15 mouse cellular contexts compared by ENCODE assay signal in the genomic region with DNA sequence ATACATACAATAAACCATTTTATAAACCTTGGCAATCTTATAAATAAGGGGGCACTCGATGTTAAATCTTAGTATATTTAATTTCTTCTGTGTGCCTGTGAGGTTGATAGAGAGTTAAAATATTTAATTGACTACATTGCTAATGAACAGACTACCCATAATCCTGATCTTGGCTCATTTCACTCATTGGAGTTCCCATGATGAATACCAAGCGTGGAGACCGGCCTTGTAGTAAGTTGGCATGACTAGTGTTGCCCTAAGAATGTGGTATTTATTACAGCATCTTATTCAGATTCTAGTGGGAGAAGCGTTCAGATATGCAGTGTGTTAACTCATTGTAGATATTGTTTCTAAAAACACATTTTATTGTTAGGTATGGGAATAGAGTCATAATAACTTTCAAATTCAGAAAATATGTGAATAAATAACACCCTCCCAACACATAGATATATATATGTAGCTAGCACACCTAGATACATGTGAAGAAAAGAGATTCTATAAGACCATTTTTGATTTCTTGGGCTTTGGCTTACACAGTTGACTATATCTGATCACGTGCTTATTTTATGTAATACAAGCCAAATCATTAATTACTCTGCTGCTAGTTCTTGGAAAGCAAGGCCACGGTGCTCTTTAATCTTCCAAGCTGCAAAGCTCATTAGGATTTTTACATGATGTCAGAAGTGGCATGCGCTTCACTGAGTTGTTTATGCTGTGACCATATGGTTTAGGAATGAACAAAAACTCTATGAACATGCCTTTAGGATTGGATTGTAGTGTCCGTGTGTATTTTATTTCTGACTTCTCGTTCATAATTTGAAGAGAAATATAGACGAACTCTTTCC.
DNase-seq lines count a peak whose midpoint lies in the region; ATAC-seq and TF ChIP-seq lines count a peak whose summit lies in the region.
"Had no signal": no experiment of that assay in that cellular context is flagged by ENCODE, and none has a peak within 500 bp of the region (broad histone marks: within the 10 kb centered on the region; RNA-seq: fewer than 3 reads in every experiment).

No protein-coding gene starts in this region.

- WGBS in hindbrain, embryonic 12.5 days: 24% methylated on average over 10 of the region's 10 CpGs
- WGBS in neural tube, embryonic 12.5 days: 18% methylated on average over 10 of the region's 10 CpGs
- WGBS in heart, adult 2 months: 61% methylated on average over 10 of the region's 10 CpGs

- no peak for ATAC-seq in hindbrain, embryonic 12.5 days (ENCODE audit: low FRiP score)
- ATAC-seq in neural tube, embryonic 12.5 days (ENCODE audit: low FRiP score, low read depth): no peak
- ATAC-seq: intestine, embryonic 16.5 days had no signal

- H3K4me3 ChIP-seq in cortical plate, adult 2 months (ENCODE audit: insufficient read depth, low read length): peak overlapping the region; percentile 38; the same call in 1 of the 2 replicates
- peak overlapping the region; percentile 38 for H3K4me3 ChIP-seq in hindbrain, embryonic 12.5 days
- H3K4me3 ChIP-seq in neural tube, embryonic 12.5 days: peak overlapping the region; percentile 40
- no peak overlapping the region for H3K4me3 ChIP-seq in heart, adult 2 months
- H3K4me3 ChIP-seq: embryonic facial prominence, embryonic 12.5 days; heart, embryonic 13.5 days; limb, embryonic 13.5 days had no signal

- H3K9ac ChIP-seq in hindbrain, embryonic 12.5 days: peak overlapping the region; percentile 66
- peak overlapping the region; percentile 76 for H3K9ac ChIP-seq in neural tube, embryonic 12.5 days
- H3K9ac ChIP-seq in heart, adult 2 months (ENCODE audit: low read depth, low read length): no peak overlapping the region
- H3K9ac ChIP-seq: embryonic facial prominence, embryonic 12.5 days; heart, embryonic 13.5 days; limb, embryonic 13.5 days had no signal

- no peaks in the 10 kb centered on the region for H3K79me2 ChIP-seq in heart, adult 2 months (replicated peaks; ENCODE audit: control insufficient read depth, insufficient read depth, low read length)

- no peak for TF ChIP-seq POLR2A in cortical plate, adult 2 months (IDR thresholded peaks at IDR 0.05; ENCODE audit: extremely low read depth, insufficient read depth, low read length)
- TF ChIP-seq POLR2A in heart, adult 2 months (IDR thresholded peaks at IDR 0.05; ENCODE audit: insufficient read depth, low read depth, low read length): no peak

- H3K4me2 ChIP-seq in hindbrain, embryonic 12.5 days (replicated peaks): peak overlapping the region; percentile 60
- peak overlapping the region; percentile 78 for H3K4me2 ChIP-seq in neural tube, embryonic 12.5 days (replicated peaks)
- H3K4me2 ChIP-seq: embryonic facial prominence, embryonic 12.5 days; heart, embryonic 13.5 days; limb, embryonic 13.5 days had no signal

- TF ChIP-seq CTCF in cortical plate, adult 2 months (IDR thresholded peaks at IDR 0.05; ENCODE audit: extremely low read depth, insufficient read depth, low read length): no peak
- TF ChIP-seq CTCF in heart, adult 2 months (IDR thresholded peaks at IDR 0.05): no peak

- H3K27ac ChIP-seq in cortical plate, adult 2 months (ENCODE audit: insufficient read depth, low read length): 0 out of 2 replicates have a peak overlapping the region, but pooled peaks have one; percentile 72
- peak overlapping the region; percentile 85 for H3K27ac ChIP-seq in hindbrain, embryonic 12.5 days
- H3K27ac ChIP-seq in neural tube, embryonic 12.5 days: peak overlapping the region; percentile 76; the same call in 1 of the 2 replicates
- H3K27ac ChIP-seq in heart, adult 2 months: no peak overlapping the region
- H3K27ac ChIP-seq: embryonic facial prominence, embryonic 12.5 days; heart, embryonic 13.5 days; limb, embryonic 13.5 days had no signal

- peaks cover 1% of the 10 kb centered on the region; the same call in 1 of the 2 replicates for H3K4me1 ChIP-seq in cortical plate, adult 2 months (ENCODE audit: control insufficient read depth, insufficient read depth, low read length)
- no peaks in the 10 kb centered on the region for H3K4me1 ChIP-seq in hindbrain, embryonic 12.5 days
- H3K4me1 ChIP-seq in neural tube, embryonic 12.5 days: no peaks in the 10 kb centered on the region
- no peaks in the 10 kb centered on the region for H3K4me1 ChIP-seq in heart, adult 2 months (ENCODE audit: control insufficient read depth, insufficient read depth, low read length)
- H3K4me1 ChIP-seq: embryonic facial prominence, embryonic 12.5 days had no signal

- H3K36me3 ChIP-seq in hindbrain, embryonic 12.5 days: no peaks in the 10 kb centered on the region; the same call in none of the 2 replicates
- H3K36me3 ChIP-seq in neural tube, embryonic 12.5 days: peaks cover 24% of the 10 kb centered on the region
- H3K36me3 ChIP-seq in heart, adult 2 months (ENCODE audit: control insufficient read depth, insufficient read depth, low read length): no peaks in the 10 kb centered on the region
- H3K36me3 ChIP-seq: embryonic facial prominence, embryonic 12.5 days; heart, embryonic 13.5 days; limb, embryonic 13.5 days had no signal

- no peaks in the 10 kb centered on the region for H3K27me3 ChIP-seq in hindbrain, embryonic 12.5 days
- no peaks in the 10 kb centered on the region for H3K27me3 ChIP-seq in neural tube, embryonic 12.5 days (replicated peaks)
- peaks cover 30% of the 10 kb centered on the region for H3K27me3 ChIP-seq in heart, adult 2 months (ENCODE audit: control insufficient read depth, insufficient read depth, low read length)

- no peak for TF ChIP-seq EP300 in heart, adult 2 months (IDR thresholded peaks at IDR 0.05; ENCODE audit: insufficient read depth, low read depth, low read length)

- intact Hi-C loops in heart, adult 2 months (cut with DNase I): loop anchor here (10.0 kb wide), 1 partner anchor 489 kb away; a partner anchor contains a TSS

- peak; percentile 43 to 58 for DNase-seq in cerebellum, postnatal 10 days
- no peak for DNase-seq in cerebellum, adult 8-10 months
- no peak for DNase-seq in kidney, postnatal 10 days
- DNase-seq in right cerebral cortex, adult 18-20 months: no peak
- DNase-seq in heart, adult 2 months: no peak
- DNase-seq: adrenal gland, postnatal 14 days; B cell, adult 2 months; lung, postnatal 10 days had no signal

- no peaks in the 10 kb centered on the region for H3K9me3 ChIP-seq in hindbrain, embryonic 12.5 days (replicated peaks)
- H3K9me3 ChIP-seq in neural tube, embryonic 12.5 days: no peaks in the 10 kb centered on the region
- H3K9me3 ChIP-seq: embryonic facial prominence, embryonic 12.5 days; heart, embryonic 13.5 days; limb, embryonic 13.5 days had no signal

Comparison
In these comparisons a context has a peak if more than half of its experiments do, and no peak if none do; other contexts are left out.
1. DNase-seq: peak in cerebellum, postnatal 10 days (2 of 2); none in cerebellum, adult 8-10 months (single experiment), kidney, postnatal 10 days (single experiment), right cerebral cortex, adult 18-20 months (single experiment) and heart, adult 2 months (0 of 2).